Mouse (Mus musculus) forebrain, postnatal 0 days (tissue): Measurements from ENCODE around the gene Srrm3. TPM values are rescaled to one million over a fixed set of nuclear protein-coding genes. Genes with fewer than 3 reads are reported as not detected.

Experiments
- ATAC-seq: fragments of 200-750 bp; cut with Nextera tagmentation; 2 replicates; pipeline ENCODE4 v1.8.0; 2017; ENCODE audit warnings: mild to moderate bottlenecking, moderate library complexity
- DNase-seq: peaks from one replicate; pipeline ENCODE4 v3.0.0-alpha.2; 2015
- H3K27ac ChIP-seq: fragments of 300-500 bp; sonication (generic); 2 replicates; pipeline ENCODE4 v1.5.1; 2014; ENCODE audit warnings: low read depth, mild to moderate bottlenecking, antibody characterized with exemption, low read length, moderate library complexity, mixed read lengths
- H3K27me3 ChIP-seq: fragments of 300-500 bp; sonication (generic); 2 replicates; pipeline ENCODE4 v1.6.1; 2014; ENCODE audit warnings: mild to moderate bottlenecking, low read length, mixed read lengths; ENCODE audit not compliant: insufficient read depth
- H3K36me3 ChIP-seq: fragments of 300-500 bp; sonication (generic); 2 replicates; pipeline ENCODE4 v1.6.1; 2014; ENCODE audit warnings: mild to moderate bottlenecking, moderate library complexity; ENCODE audit not compliant: insufficient read depth
- H3K4me1 ChIP-seq: fragments of 300-500 bp; sonication (generic); 2 replicates; pipeline ENCODE4 v1.6.1; 2014; ENCODE audit warnings: antibody characterized with exemption; ENCODE audit not compliant: insufficient read depth
- H3K4me2 ChIP-seq: fragments of 300-500 bp; sonication (generic); 2 replicates; pipeline ENCODE4 v1.6.1; 2014; ENCODE audit warnings: low read depth, mild to moderate bottlenecking, moderate library complexity
- H3K4me3 ChIP-seq: fragments of 300-500 bp; sonication (generic); 2 replicates; pipeline ENCODE4 v1.5.1; 2014; ENCODE audit warnings: low read depth, low read length, mixed read lengths
- H3K9ac ChIP-seq: fragments of 300-500 bp; sonication (generic); 2 replicates; pipeline ENCODE4 v1.6.1; 2014; ENCODE audit warnings: mild to moderate bottlenecking
- H3K9me3 ChIP-seq: fragments of 300-500 bp; sonication (generic); 2 replicates; pipeline ENCODE4 v1.6.1; 2016; ENCODE audit warnings: low read length
- CTCF ChIP-seq: sonication (generic); IDR thresholded peaks from 2 replicates; pipeline ENCODE4 v1.5.1; 2016; ENCODE audit warnings: antibody characterized with exemption, control low read depth, low read depth
- WGBS: fragments of 180-500 bp; shearing (Covaris S2); extraction: QIAGEN DNeasy Blood & Tissue Kit; methylation state at CpG from one replicate; pipeline ENCODE4 v1.1.7; 2014; 5-methylcytosine and 5-hydroxymethylcytosine counted together
- polyA plus RNA-seq: library from polyadenylated mRNA; unstranded; fragments of >200 nt; fragmentation: Nextera tagmentation; extraction: Ambion mirVana; gene quantifications from 2 replicates; pipeline ENCODE4 v1.2.1, GENCODE M21; 2015
- total RNA-seq: library from RNA; depleted of rRNA; stranded (reverse); fragments of >200 nt; gene quantifications from 2 replicates; pipeline ENCODE4 v1.2.3, GENCODE M21; 2014

The Srrm3 gene
- total and polyA plus RNA-seq, 2 experiments from 2014 or later, result 44.6 to 70.5 TPM

- 1% methylated on average over 6 of the region's 6 CpGs for WGBS
- no peak overlapping the region for H3K9ac ChIP-seq
- H3K4me1 ChIP-seq, result 0 out of 2 replicates have a peak, but pooled peaks cover 5% of the 10 kb centered on the region
- no peaks in the 10 kb centered on the region for H3K9me3 ChIP-seq
- DNase-seq (no peak), ATAC-seq (peak; percentile 52)
- H3K4me3 ChIP-seq, result no peak overlapping the region
- no peak for TF ChIP-seq CTCF
- H3K27me3 ChIP-seq, result no peaks in the 10 kb centered on the region
- H3K4me2 ChIP-seq, result no peak overlapping the region
- no peak overlapping the region for H3K27ac ChIP-seq
- no peaks in the 10 kb centered on the region for H3K36me3 ChIP-seq
These were observed 5.8 kb upstream of the Srrm3 start for GRCm38 (mm10) chr5:135800927-135801326.

GRCm38 (mm10) chr5:135802641-135803040 lies 4.0 kb upstream of the Srrm3 start:
- Histone ChIP-seq H3K27me3 (no peaks in the 10 kb centered on the region), H3K9me3 (no peaks in the 10 kb centered on the region), H3K27ac (no peak overlapping the region), H3K4me2 (no peak overlapping the region), H3K4me1 (peaks cover 11% of the 10 kb centered on the region), H3K36me3 (no peaks in the 10 kb centered on the region), H3K9ac (no peak overlapping the region), H3K4me3 (no peak overlapping the region)
- TF ChIP-seq CTCF, result no peak
- ATAC-seq, result no peak
- WGBS, result 90% methylated on average over 8 of the region's 8 CpGs
- no peak for DNase-seq

- Histone ChIP-seq H3K4me2 (no peak overlapping the region), H3K27me3 (no peaks in the 10 kb centered on the region), H3K9ac (no peak overlapping the region), H3K9me3 (no peaks in the 10 kb centered on the region), H3K36me3 (no peaks in the 10 kb centered on the region), H3K4me3 (no peak overlapping the region), H3K27ac (no peak overlapping the region), H3K4me1 (peaks cover 14% of the 10 kb centered on the region)
- DNase-seq (no peak), ATAC-seq (no peak)
- 70% methylated on average over 4 of the region's 4 CpGs for WGBS
- peak; percentile 20; the same call in 1 of the 2 replicates for TF ChIP-seq CTCF
These were observed 3.6 kb upstream of the Srrm3 start for GRCm38 (mm10) chr5:135803135-135803534.

- no peak overlapping the region for H3K4me3 ChIP-seq
- no peak for TF ChIP-seq CTCF
- H3K9me3 ChIP-seq, result no peaks in the 10 kb centered on the region
- H3K27ac ChIP-seq, result no peak overlapping the region
- no peak overlapping the region for H3K4me2 ChIP-seq
- H3K9ac ChIP-seq, result no peak overlapping the region
- H3K27me3 ChIP-seq, result no peaks in the 10 kb centered on the region
- WGBS, result 79% methylated on average over 4 of the region's 4 CpGs
- H3K4me1 ChIP-seq, result peaks cover 14% of the 10 kb centered on the region
- DNase-seq (no peak), ATAC-seq (no peak)
- H3K36me3 ChIP-seq, result no peaks in the 10 kb centered on the region
These were observed 3.0 kb upstream of the Srrm3 start for GRCm38 (mm10) chr5:135803676-135804075.

- Histone ChIP-seq H3K4me2 (no peak overlapping the region), H3K36me3 (no peaks in the 10 kb centered on the region), H3K9me3 (no peaks in the 10 kb centered on the region), H3K27me3 (no peaks in the 10 kb centered on the region), H3K4me3 (no peak overlapping the region), H3K4me1 (peaks cover 14% of the 10 kb centered on the region), H3K27ac (no peak overlapping the region), H3K9ac (0 out of 2 replicates have a peak overlapping the region, but pooled peaks have one; percentile 18)
- DNase-seq (no peak), ATAC-seq (no peak)
- WGBS, result 70% methylated on average over 2 of the region's 2 CpGs
- TF ChIP-seq CTCF, result no peak
These were observed 2.0 kb upstream of the Srrm3 start for GRCm38 (mm10) chr5:135804735-135805134.

GRCm38 (mm10) chr5:135807263-135807637 lies 560 bp downstream of the Srrm3 start:
- 24% methylated on average over 3 of the region's 3 CpGs for WGBS

GRCm38 (mm10) chr5:135812991-135813390 lies 6.3 kb downstream of the Srrm3 start:
- H3K4me3 ChIP-seq, result no peak overlapping the region
- no peak for TF ChIP-seq CTCF
- no peaks in the 10 kb centered on the region for H3K27me3 ChIP-seq
- peak; percentile 84 for ATAC-seq
- H3K9ac ChIP-seq, result no peak overlapping the region
- peak; percentile 88 for DNase-seq
- peak overlapping the region; percentile 57 for H3K27ac ChIP-seq
- H3K9me3 ChIP-seq, result no peaks in the 10 kb centered on the region
- WGBS, result 29% methylated on average over 5 of the region's 5 CpGs
- H3K36me3 ChIP-seq, result no peaks in the 10 kb centered on the region
- no peak overlapping the region for H3K4me2 ChIP-seq
- 0 out of 2 replicates have a peak, but pooled peaks cover 9% of the 10 kb centered on the region for H3K4me1 ChIP-seq

More at GRCm38 (mm10) chr5:135807263-135807637, 560 bp downstream of the Srrm3 start:
- TF ChIP-seq CTCF, result no peak
- Histone ChIP-seq H3K4me1 (peaks cover 11% of the 10 kb centered on the region), H3K4me2 (peak overlapping the region; percentile 84), H3K4me3 (peak overlapping the region; percentile 72), H3K27ac (no peak overlapping the region; the same call in 1 of the 2 replicates), H3K27me3 (no peaks in the 10 kb centered on the region), H3K36me3 (no peaks in the 10 kb centered on the region), H3K9me3 (no peaks in the 10 kb centered on the region), H3K9ac (peak overlapping the region; percentile 93)
- ATAC-seq, result 0 out of 2 replicates have a peak, but pooled peaks have one; percentile 20
- no peak for DNase-seq
